Mouse (Mus musculus) liver, embryonic 14.5 days (tissue): ENCODE measurements at regions not wholly inside any gene's neighbourhood (a gene's known extent, or its start where the extent isn't known, plus 50 kb on each side); places are given as distances from the start of the nearest gene placed in this dataset.

Experiments used
- CTCF ChIP-seq: IDR thresholded peaks from 2 replicates; pipeline ENCODE4 v1.5.1; 2016; ENCODE audit warnings: antibody characterized with exemption, low read depth, control low read depth
- EP300 ChIP-seq: IDR thresholded peaks from 2 replicates; pipeline ENCODE4 v1.6.1; 2016; ENCODE audit warnings: antibody characterized with exemption, low read depth

DNA sequence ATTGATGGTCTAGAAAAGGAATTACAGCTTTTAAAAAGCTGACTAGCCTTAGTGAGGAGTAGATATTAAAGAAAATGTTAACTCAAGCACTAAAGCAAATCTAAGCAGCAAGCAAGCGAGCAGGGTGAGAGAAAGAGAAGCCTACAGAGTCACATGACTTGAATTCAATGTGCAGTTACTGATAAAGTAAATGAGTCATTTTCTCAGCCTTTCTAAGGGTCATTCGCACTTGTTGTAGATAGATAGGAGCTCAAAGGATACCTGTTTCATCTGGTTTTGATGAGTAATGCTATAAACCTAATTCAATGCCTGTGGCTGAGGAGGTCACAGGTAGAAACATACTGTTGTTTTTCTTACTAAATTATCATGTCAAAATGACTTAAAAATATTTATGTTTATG lies 341.2 kb upstream of the Kynu start:
- TF ChIP-seq EP300 (no peak), CTCF (no peak)
